In the genomic region with DNA sequence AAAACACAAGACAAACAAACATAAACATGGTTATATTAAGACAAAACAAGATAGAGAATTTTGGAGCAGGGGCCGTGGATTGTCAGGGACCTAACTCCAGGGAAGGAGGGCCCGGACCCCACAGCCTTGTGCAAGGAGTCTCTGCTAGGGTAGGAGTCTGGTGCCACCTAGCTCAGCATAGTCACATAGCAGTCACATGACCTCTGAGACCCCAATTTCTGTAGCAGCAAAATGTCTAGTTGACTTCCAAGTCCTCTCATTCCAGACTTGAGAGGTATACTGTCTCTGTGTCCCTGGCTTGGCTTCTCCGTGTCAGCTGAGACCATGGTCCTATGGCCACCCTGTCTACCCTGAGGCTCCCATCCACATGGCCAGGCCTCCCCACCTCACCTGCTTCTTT, we compare ENCODE assay signal across 15 mouse cellular contexts.
DNase-seq lines count a peak whose midpoint lies in the region; ATAC-seq and TF ChIP-seq lines count a peak whose summit lies in the region.
"Had no signal": no experiment of that assay in that cellular context is flagged by ENCODE, and none has a peak within 500 bp of the region (broad histone marks: within the 10 kb centered on the region; RNA-seq: fewer than 3 reads in every experiment).

No protein-coding gene starts in this region.

- ATAC-seq in midbrain, postnatal 0 days (ENCODE audit: low FRiP score): no peak
- ATAC-seq: forebrain, embryonic 16.5 days; hindbrain, postnatal 0 days had no signal

- no peak overlapping the region; the same call in 1 of the 2 replicates for H3K4me3 ChIP-seq in heart, embryonic 10.5 days
- no peak overlapping the region for H3K4me3 ChIP-seq in midbrain, postnatal 0 days (ENCODE audit: low read depth, low read length)
- no peak overlapping the region for H3K4me3 ChIP-seq in midbrain, embryonic 10.5 days
- no peak overlapping the region for H3K4me3 ChIP-seq in bone marrow macrophage, adult 2 months (ENCODE audit: insufficient read depth, low read length)
- no peak overlapping the region for H3K4me3 ChIP-seq in forebrain, embryonic 10.5 days
- H3K4me3 ChIP-seq: midbrain, embryonic 12.5 days had no signal

- DNase-seq in heart, embryonic 10.5 days (ENCODE audit: low spot score): no peak
- DNase-seq in heart, postnatal 4 days: no peak
- no peak for DNase-seq in midbrain, postnatal 0 days (ENCODE audit: low spot score)
- no peak for DNase-seq in midbrain, embryonic 10.5 days (ENCODE audit: low spot score)
- DNase-seq in adrenal gland, postnatal 25 days: no peak
- DNase-seq in adrenal gland, postnatal 10 days: no peak
- DNase-seq in forebrain, embryonic 10.5 days (ENCODE audit: extremely low spot score, low spot score): no peak
- DNase-seq: cerebellum, adult 8-10 months; kidney, adult 18-20 months; lung, postnatal 10 days had no signal

- no peaks in the 10 kb centered on the region for H3K27me3 ChIP-seq in heart, embryonic 10.5 days (ENCODE audit: insufficient read depth, poor library complexity, severe bottlenecking)
- no peaks in the 10 kb centered on the region for H3K27me3 ChIP-seq in midbrain, postnatal 0 days (ENCODE audit: insufficient read depth, low read length)
- H3K27me3 ChIP-seq in midbrain, embryonic 10.5 days (ENCODE audit: low read depth, poor library complexity, severe bottlenecking): peaks cover 6% of the 10 kb centered on the region; the same call in 1 of the 2 replicates
- peaks cover 32% of the 10 kb centered on the region for H3K27me3 ChIP-seq in forebrain, embryonic 10.5 days (ENCODE audit: poor library complexity, severe bottlenecking)
- H3K27me3 ChIP-seq: midbrain, embryonic 12.5 days had no signal

- H3K9ac ChIP-seq in midbrain, postnatal 0 days (replicated peaks; ENCODE audit: low read length, poor library complexity, severe bottlenecking): no peak overlapping the region
- H3K9ac ChIP-seq: liver, embryonic 14.5 days; midbrain, embryonic 12.5 days had no signal

- WGBS in heart, embryonic 10.5 days: 88% methylated on average over 3 of the region's 3 CpGs
- WGBS in midbrain, postnatal 0 days: 82% methylated on average over 3 of the region's 3 CpGs
- 92% methylated on average over 3 of the region's 3 CpGs for WGBS in midbrain, embryonic 10.5 days
- WGBS in forebrain, embryonic 10.5 days: 86% methylated on average over 3 of the region's 3 CpGs

- H3K27ac ChIP-seq in heart, embryonic 10.5 days: peak overlapping the region; percentile 82
- no peak overlapping the region for H3K27ac ChIP-seq in midbrain, postnatal 0 days (ENCODE audit: low read depth, low read length)
- H3K27ac ChIP-seq in midbrain, embryonic 10.5 days (replicated peaks): no peak overlapping the region
- H3K27ac ChIP-seq in bone marrow macrophage, adult 2 months (ENCODE audit: insufficient read depth, low read depth, low read length): peak overlapping the region; percentile 89
- no peak overlapping the region for H3K27ac ChIP-seq in forebrain, embryonic 10.5 days
- H3K27ac ChIP-seq: hindbrain, postnatal 0 days; liver, embryonic 14.5 days; midbrain, embryonic 12.5 days had no signal

- H3K4me2 ChIP-seq in midbrain, postnatal 0 days (ENCODE audit: low read depth, low read length, poor library complexity, severe bottlenecking): no peak overlapping the region
- H3K4me2 ChIP-seq: midbrain, embryonic 12.5 days had no signal

- TF ChIP-seq CTCF in midbrain, postnatal 0 days (IDR thresholded peaks at IDR 0.05): 0 out of 2 replicates have a peak, but pooled peaks have one; percentile 4
- no peak for TF ChIP-seq CTCF in bone marrow macrophage, adult 2 months (IDR thresholded peaks at IDR 0.05; ENCODE audit: low read depth, low read length)

- no peaks in the 10 kb centered on the region for H3K9me3 ChIP-seq in heart, embryonic 10.5 days
- no peaks in the 10 kb centered on the region for H3K9me3 ChIP-seq in midbrain, postnatal 0 days (ENCODE audit: low read length)
- no peaks in the 10 kb centered on the region for H3K9me3 ChIP-seq in midbrain, embryonic 10.5 days (replicated peaks)
- H3K9me3 ChIP-seq in forebrain, embryonic 10.5 days: no peaks in the 10 kb centered on the region
- H3K9me3 ChIP-seq: midbrain, embryonic 12.5 days had no signal

- no peak for TF ChIP-seq POLR2A in bone marrow macrophage, adult 2 months (IDR thresholded peaks at IDR 0.05; ENCODE audit: borderline replicate concordance, low read depth, low read length)

- no peaks in the 10 kb centered on the region for H3K36me3 ChIP-seq in heart, embryonic 10.5 days
- H3K36me3 ChIP-seq in midbrain, postnatal 0 days (ENCODE audit: insufficient read depth, low read length): no peaks in the 10 kb centered on the region
- H3K36me3 ChIP-seq in midbrain, embryonic 10.5 days: no peaks in the 10 kb centered on the region
- H3K36me3 ChIP-seq in forebrain, embryonic 10.5 days (replicated peaks): no peaks in the 10 kb centered on the region
- H3K36me3 ChIP-seq: midbrain, embryonic 12.5 days had no signal

- peaks cover 46% of the 10 kb centered on the region for H3K4me1 ChIP-seq in heart, embryonic 10.5 days
- H3K4me1 ChIP-seq in midbrain, postnatal 0 days (ENCODE audit: insufficient read depth, low read length): no peaks in the 10 kb centered on the region
- H3K4me1 ChIP-seq in midbrain, embryonic 10.5 days: peaks cover 17% of the 10 kb centered on the region
- H3K4me1 ChIP-seq in bone marrow macrophage, adult 2 months (ENCODE audit: control insufficient read depth, insufficient read depth, low read length): peaks cover 50% of the 10 kb centered on the region
- peaks cover 33% of the 10 kb centered on the region for H3K4me1 ChIP-seq in forebrain, embryonic 10.5 days

Comparison
In these comparisons a context has a peak if more than half of its experiments do, and no peak if none do; other contexts are left out.
1. H3K27ac ChIP-seq: peak in heart, embryonic 10.5 days (single experiment) and bone marrow macrophage, adult 2 months (single experiment); none in midbrain, postnatal 0 days (single experiment), midbrain, embryonic 10.5 days (single experiment) and forebrain, embryonic 10.5 days (single experiment).